Mouse (Mus musculus): Measurements from ENCODE around the gene Olfr613.
"Not testable (repeated sequence)": the region's sequence is repeated elsewhere in the genome, so short reads cannot be mapped to it uniquely, and the experiment has no call there.

The Olfr613 gene

DNA sequence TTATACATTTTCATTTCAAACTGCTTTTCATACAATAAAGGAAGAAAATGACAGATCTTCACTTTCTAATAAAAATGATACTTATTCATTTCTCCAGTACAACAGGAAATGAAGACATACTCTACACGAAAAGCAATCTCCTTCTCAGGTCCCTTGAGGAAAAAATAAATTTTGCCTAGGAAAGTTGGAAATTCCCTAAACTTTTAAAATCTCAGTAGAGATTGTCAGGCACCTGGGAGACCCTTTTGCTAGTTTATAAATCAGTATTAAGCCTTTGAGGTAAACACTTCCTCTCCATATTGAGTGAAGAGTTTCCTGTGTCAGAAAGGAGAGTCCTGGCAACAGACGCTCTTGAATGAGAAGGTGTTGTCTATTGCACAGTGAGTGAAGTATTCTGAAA lies at the start of gene Olfr613:
TSS of gene Olfr613 (plus strand) at position 301 of the 400 bp plus-strand sequence.
- no peak for DNase-seq (ENCODE audit: low read depth, low spot score)

DNA sequence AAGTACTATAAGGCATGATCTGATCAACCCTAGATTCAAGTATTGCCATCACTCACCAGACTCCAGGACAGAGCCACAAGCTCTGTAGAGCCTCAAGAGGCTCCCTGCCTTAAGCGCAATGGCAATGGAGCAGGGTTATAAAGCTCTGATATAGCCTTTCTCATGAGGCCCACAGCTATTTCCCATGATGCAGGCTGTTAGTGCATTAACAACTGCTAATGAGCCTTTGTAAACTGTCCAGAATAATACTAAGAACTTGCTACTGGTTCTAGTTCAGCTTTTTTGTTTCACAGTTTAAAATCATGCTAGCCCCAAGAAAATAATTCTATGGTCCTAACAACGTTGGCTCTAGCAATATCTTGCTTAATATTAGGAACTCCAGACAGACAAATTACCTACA lies 35.9 kb upstream of the Olfr613 start, which contains the start of gene Olfr610:
TSS of gene Olfr610 (minus strand) at position 101 of the 400 bp plus-strand sequence.
- no peak for DNase-seq (ENCODE audit: low read depth, low spot score)

DNA sequence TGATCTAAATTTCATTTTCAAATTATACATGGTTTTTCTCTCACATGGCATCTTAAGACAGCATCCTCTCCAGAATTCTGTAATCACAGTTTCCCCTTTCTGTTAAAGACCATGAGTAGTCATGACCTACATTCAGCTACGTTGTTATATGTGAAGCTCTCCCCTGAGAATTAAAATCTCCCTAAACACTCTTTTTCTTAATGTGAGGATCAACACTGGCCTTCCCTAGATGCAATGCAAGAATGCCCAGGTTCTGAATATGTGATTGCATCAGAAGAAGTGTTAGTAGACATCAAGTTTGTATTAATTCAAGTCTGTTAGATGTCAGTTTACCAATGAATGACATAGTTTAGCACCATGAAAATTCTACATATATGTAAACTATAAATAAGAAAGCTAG lies 27.1 kb upstream of the Olfr613 start, which contains the start of gene Olfr611:
TSS of gene Olfr611 (minus strand) at position 101 of the 400 bp plus-strand sequence.
- DNase-seq (ENCODE audit: low read depth, low spot score) = not testable (repeated sequence)

DNA sequence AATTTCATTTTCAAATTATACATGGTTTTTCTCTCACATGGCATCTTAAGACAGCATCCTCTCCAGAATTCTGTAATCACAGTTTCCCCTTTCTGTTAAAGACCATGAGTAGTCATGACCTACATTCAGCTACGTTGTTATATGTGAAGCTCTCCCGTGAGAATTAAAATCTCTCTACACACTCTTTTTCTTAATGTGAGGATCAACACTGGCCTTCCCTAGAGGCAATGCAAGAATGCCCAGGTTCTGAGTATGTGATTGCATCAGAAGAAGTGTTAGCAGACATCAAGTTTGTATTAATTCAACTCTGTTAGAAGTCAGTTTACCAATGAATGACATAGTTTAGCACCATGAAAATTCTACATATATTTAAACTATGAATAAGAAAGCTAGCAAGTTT lies 5.3 kb upstream of the Olfr613 start, which contains the start of gene Olfr612:
TSS of gene Olfr612 (minus strand) at position 101 of the 400 bp plus-strand sequence.
- DNase-seq (ENCODE audit: low read depth, low spot score) = not testable (repeated sequence)

DNA sequence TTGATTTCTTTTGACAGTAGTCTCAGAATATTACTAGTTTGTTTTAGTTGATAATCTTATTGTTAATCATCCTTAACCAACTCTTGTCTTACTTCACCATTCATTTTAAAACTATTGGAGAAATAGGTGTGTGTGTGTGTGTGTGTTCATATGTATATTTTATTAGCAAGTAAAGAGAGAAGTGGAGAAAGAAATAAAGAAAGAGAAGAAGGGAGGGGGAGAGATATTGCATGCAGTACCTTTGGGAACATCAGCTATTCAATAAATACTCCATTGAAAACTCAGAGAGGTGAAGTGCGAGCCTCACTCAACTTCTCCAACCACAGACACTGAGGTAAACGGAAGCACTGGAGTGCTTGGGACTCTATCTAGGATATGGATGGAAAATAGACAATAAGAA lies 7.9 kb downstream of the Olfr613 start, which contains the start of gene Olfr615:
TSS of gene Olfr615 (plus strand) at position 301 of the 400 bp plus-strand sequence.
- DNase-seq (ENCODE audit: low read depth, low spot score) = no peak

DNA sequence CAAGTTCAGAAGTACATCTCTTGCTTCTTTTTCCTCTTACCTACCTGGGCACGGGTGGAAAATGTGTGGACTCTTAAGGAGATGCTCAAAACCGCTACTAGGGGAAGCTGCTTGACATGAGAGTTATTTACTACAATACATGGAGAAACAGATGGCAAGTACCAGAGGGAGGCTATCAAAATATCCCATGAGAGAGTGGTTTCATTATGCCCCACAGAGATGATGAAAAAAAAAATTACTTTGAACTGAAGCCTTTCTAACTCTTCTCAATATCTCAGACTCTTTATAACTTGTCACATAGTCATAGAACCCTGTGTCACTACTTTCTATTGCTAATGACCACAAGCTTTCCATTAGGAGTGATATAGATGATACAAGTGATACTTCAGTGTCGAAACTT lies 21.2 kb downstream of the Olfr613 start, which contains the start of gene Olfr616:
TSS of gene Olfr616 (minus strand) at position 101 of the 400 bp plus-strand sequence.
- DNase-seq (ENCODE audit: low read depth, low spot score) = no peak

DNA sequence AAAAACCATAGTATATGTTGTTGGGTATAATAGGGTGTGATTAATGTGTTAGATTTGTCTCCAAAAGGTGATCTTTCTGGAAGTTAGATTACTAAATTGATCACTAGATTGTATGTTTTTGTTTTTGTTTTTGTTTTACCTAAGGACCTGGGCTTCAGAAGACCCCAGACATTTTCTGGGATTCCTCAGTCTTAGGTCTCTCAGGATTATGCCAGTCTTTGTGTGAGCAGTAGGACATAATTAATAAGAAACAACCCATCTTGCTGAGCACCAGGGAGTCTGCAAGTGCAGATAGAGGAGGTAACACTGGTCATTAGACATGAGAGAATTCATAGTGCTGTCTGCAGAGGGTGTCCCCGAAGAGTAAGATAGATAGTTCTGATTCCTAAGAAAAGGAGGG lies 24.9 kb downstream of the Olfr613 start, which contains the start of gene Olfr617:
TSS of gene Olfr617 (plus strand) at position 301 of the 400 bp plus-strand sequence.
- no peak for DNase-seq (ENCODE audit: low read depth, low spot score)

DNA sequence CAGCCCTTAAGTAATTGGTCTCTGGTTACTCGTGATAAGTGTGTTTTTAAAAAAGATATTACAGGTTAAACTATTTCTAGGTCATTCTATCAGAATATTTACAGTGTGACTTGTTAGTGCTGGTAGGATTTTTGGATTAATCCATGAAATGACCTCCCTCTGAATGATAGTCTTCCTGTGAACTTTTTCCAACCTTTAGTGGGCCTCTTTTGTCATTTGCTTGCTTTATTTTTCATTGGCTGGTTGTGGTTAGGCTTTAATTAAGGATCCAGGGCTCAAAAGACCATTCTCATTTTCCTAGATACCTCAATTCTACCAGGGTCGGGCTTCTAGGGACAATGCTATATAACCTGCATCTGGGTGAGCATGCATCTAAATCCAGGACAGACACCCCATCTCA lies 41.9 kb downstream of the Olfr613 start, which contains the start of gene Olfr618:
TSS of gene Olfr618 (plus strand) at position 301 of the 400 bp plus-strand sequence.
- DNase-seq (ENCODE audit: low read depth, low spot score) = no peak

DNA sequence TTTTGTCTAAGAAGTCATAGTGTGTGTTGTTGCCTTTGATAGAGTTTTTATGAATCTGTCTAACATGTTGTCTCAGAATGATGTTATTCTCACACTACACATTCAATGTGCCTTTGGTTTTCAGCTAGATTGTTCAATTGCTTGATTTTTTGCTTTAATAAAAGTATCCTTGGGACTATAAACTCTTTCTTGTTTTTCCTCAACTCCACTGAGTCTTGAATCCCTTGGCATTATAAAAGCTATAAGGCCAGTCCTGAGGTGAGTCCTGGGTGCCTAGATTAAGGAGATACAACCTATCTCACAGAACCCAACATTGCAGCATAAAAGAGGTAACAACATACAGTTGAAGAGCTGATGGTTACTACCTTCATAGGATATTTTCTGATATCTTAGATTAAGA lies 52.4 kb downstream of the Olfr613 start, which contains the start of gene Olfr619:
TSS of gene Olfr619 (plus strand) at position 301 of the 400 bp plus-strand sequence.
- no peak for DNase-seq (ENCODE audit: low read depth, low spot score)

All from A20 (cell line).